Mouse (Mus musculus): ENCODE measurements around the gene Pdk2.
"Not testable (repeated sequence)": the region's sequence is repeated elsewhere in the genome, so short reads cannot be mapped to it uniquely, and the experiment has no call there.

The Pdk2 gene

DNA sequence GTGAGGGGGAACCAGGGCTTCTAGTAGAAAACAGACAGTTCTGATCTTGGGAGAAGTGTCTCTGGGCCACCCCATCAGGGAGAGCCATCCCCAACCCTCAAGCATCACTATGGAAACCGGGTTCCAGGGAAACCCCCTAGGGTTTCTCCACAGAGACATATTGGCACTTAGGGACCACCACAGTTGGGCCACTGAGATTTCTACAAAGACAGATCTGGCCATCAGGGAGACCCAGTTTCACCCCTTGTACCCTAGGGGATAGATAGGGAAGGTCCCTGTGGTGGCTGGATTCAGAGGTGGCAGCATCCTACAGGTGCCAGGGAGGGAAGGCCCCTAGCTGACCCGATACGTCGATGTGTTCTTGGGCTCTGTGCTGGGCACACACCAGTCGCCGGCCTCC is 14.3 kb downstream of the Pdk2 start:
- no peak for DNase-seq (ENCODE audit: low spot score)

DNA sequence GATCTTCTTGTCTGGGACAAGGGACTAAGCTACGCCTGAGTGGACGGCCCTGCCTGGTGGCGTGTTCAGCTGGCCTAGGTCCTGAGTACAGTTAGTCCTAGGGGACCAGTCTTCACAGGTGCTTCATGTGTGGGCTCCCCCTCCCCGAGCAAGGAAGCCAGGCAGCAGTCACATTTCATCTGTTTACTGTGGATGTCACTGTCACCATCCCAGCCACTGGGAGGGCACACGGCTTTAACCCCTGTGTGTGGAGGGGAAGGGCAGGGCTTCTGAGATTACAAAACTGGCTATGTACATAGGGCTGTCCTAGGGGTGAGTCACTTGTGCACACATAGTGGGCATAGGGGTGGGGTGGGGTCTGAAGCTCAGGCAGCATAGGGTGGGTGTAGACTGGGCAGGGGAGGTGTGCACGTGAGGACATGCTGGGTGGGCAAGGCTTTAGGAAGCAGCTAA is 15.0 kb downstream of the Pdk2 start:
- DNase-seq (ENCODE audit: low spot score) = no peak

DNA sequence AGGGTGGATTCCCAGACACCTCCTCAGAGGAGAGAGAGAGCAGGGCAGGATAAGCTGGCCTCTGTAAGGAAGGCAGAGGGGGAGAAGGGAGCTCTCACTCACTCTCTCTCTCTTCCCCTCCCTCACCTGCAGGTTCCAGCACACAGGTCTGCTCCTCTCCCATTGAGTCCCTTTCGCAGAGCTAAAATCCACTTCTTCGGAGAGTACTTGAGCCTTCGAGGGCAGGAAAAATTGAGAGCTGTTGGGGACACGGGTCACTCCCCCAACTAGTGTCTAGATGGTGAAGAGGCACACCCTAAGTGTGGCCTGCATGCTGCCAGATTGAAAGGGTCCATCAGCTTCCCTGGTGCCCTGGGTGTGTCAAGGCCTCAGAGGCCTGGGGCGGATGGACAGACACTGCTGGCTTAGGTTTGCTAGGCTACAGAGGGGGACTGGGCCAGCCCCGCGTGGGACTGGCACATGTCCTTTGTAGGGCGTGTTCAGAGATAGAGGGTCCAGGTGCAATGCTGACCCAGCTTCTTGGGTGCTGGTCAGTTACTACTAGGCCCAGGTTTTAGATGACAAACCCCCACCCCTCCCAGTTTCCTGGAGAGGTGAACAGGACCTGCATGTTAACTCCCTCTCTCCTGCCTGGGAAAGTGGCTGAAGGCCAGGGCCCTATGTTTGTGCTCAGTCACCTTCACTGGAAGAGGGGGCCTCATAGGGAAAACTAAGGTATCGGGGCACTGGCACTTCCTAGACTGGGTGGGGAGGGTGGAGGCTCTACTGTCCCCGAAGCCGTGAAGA is 15.7 kb downstream of the Pdk2 start:
- no peak for DNase-seq (ENCODE audit: low spot score)

- DNase-seq (ENCODE audit: low spot score) = no peak
These were observed 16.5 kb downstream of the Pdk2 start for GRCm38 (mm10) chr11:95024439-95025184.

- no peak for DNase-seq (ENCODE audit: low spot score)
These were observed 17.7 kb downstream of the Pdk2 start for GRCm38 (mm10) chr11:95023481-95023880.

GRCm38 (mm10) chr11:95022237-95022992 is 18.7 kb downstream of the Pdk2 start:
- no peak for DNase-seq (ENCODE audit: low spot score)

- DNase-seq (ENCODE audit: low spot score) = no peak
These were observed 25.7 kb downstream of the Pdk2 start for GRCm38 (mm10) chr11:95015484-95015883.

GRCm38 (mm10) chr11:95012487-95012886 is 28.7 kb downstream of the Pdk2 start:
- no peak for DNase-seq (ENCODE audit: low spot score)

DNA sequence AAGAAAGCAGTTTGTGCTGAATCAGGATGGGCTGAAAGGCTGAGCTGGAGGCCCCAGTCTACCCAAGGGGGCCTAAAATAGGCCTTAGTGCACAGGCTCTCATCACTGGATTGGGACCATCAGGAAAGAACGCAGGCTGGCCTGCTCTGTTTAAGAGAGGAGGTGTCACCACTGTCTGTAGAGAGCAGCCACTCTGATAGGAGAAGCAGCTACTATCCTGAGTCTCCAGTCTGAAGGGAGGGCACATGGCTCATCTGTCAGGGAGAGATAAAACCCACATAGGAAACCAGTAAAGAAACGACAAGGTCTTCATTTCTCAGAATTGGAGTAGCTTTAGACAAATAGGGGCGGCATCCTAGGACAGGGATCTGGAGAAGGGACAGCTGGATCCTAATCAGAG is 29.1 kb downstream of the Pdk2 start:
- no peak for DNase-seq (ENCODE audit: low spot score)

GRCm38 (mm10) chr11:95011416-95011815 is 29.7 kb downstream of the Pdk2 start:
- no peak for DNase-seq (ENCODE audit: low spot score)

DNA sequence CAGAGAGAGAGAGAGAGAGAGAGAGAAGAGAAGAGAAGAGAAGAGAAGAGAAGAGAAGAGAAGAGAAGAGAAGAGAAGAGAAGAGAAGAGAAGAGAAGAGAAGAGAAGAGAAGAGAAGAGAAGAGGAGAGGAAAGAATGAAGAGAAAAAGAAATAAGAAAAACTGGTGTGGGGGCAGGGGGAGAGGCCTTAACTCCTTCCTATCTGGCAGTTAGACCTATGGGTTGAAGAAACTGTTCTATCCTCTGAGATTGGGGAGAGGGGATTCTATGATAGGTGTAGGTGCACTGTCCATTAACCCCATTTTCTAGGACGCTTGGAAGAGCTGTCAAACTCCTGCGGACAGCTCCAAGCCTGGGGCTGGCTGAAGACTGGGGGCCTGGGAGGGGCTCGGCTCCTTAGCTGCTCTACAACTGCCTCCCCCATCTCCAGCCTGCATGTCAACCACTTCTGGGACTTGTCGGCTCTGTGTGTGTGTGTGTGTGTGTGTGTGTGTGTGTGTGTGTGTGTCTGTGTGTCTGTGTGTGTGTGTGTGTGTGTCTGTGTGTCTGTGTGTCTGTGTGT is 30.2 kb downstream of the Pdk2 start:
- DNase-seq (ENCODE audit: low spot score) = not testable (repeated sequence)

- DNase-seq (ENCODE audit: low spot score) = no peak
These were observed 30.9 kb downstream of the Pdk2 start for GRCm38 (mm10) chr11:95010141-95010739.

DNA sequence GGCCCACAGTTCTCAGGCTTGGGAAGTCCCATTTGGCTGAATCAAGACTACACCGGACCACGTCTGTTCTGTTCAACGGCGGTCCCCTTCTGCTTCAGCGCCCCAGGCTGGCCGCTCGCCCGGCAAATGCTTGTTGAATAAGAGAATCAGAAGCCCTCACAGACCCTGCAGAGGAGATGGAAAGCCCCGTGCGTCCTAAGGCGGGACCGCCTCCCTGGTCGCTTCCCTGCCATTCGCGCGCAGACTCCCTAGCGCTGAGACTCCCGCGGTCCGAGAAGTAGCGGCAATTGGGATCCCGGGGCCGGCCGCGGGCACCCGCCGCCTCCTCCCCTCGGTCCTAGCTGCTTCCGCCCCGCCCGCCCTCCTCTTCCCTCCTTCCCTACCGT is 31.5 kb downstream of the Pdk2 start, which contains the start of gene Samd14:
Gene Samd14, plus strand, starts transcription at position 251 of the 386 bp plus-strand sequence.
- DNase-seq (ENCODE audit: low spot score) = peak; percentile 64

GRCm38 (mm10) chr11:95008661-95009628 is 32.2 kb downstream of the Pdk2 start:
- no peak for DNase-seq (ENCODE audit: low spot score)

GRCm38 (mm10) chr11:95007418-95007817 is 33.7 kb downstream of the Pdk2 start:
- DNase-seq (ENCODE audit: low spot score) = no peak

GRCm38 (mm10) chr11:95006525-95007219 is 34.5 kb downstream of the Pdk2 start:
- peak; percentile 69 for DNase-seq (ENCODE audit: low spot score)

DNA sequence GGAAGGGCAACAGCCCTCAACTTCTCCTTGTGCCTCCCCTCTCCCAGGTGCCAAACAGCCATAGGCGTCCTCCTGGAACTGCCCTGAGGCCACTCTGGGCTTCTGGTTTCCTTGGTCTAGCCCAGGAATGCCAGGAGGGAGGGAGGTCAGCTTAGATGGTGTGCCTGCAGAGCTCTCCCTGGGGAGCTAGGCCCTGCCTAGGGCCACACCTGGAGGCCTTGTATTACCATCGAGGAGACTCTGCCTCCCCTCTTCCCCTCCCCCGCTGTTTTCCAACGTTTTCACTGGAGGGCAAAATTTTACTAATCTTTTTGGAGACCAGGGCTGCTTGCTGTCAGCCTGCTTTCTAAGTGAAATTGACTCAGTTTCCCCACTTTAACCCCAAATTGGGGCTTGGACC is 35.1 kb downstream of the Pdk2 start:
- no peak for DNase-seq (ENCODE audit: low spot score)

DNA sequence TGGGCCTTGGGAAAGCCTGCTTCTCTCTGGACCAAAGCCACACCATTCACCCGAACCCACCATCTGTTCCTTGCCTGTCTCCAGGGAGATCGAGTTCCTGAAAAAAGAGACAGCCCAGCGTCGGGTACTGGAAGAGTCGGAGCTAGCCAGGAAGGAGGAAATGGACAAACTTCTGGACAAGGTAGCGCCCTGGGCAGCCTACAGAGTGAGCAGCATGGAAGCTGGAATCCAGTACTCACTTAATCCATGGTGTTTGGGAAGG is 36.3 kb downstream of the Pdk2 start:
- DNase-seq (ENCODE audit: low spot score) = no peak

GRCm38 (mm10) chr11:95004136-95004936 is 36.8 kb downstream of the Pdk2 start:
- no peak for DNase-seq (ENCODE audit: low spot score)

Measured in ovary, postnatal 14 days (tissue).